Mouse (Mus musculus) liver, adult 2 months (tissue): ENCODE results near the gene Ninl. TPM values are rescaled to one million over a fixed set of nuclear protein-coding genes. Genes with fewer than 3 reads are reported as not detected.

Source experiments
- DNase-seq: peaks from one replicate; pipeline ENCODE4 v3.0.0-alpha.2; 2011; ENCODE audit warnings: low read depth, low spot score; ENCODE audit errors: extremely low read depth
- H3K27ac ChIP-seq: fragments of 200-500 bp; replicated peaks from 2 replicates; pipeline ENCODE4 v1.5.1; 2012; ENCODE audit warnings: low read depth, mild to moderate bottlenecking, control low read depth, inconsistent platforms, low read length; ENCODE audit not compliant: insufficient read depth
- H3K27me3 ChIP-seq: fragments of 200-500 bp; 2 replicates; pipeline ENCODE4 v1.6.1; 2012; ENCODE audit warnings: mild to moderate bottlenecking, moderate library complexity, low read length, inconsistent platforms; ENCODE audit not compliant: control insufficient read depth, insufficient read depth
- H3K36me3 ChIP-seq: fragments of 200-500 bp; 2 replicates; pipeline ENCODE4 v1.6.1; 2012; ENCODE audit warnings: low read length, inconsistent platforms; ENCODE audit not compliant: control insufficient read depth, insufficient read depth
- H3K4me1 ChIP-seq: fragments of 200-500 bp; 2 replicates; pipeline ENCODE4 v1.6.1; 2011; ENCODE audit warnings: low read length; ENCODE audit not compliant: control insufficient read depth, insufficient read depth
- H3K4me3 ChIP-seq: fragments of 200-500 bp; 2 replicates; pipeline ENCODE4 v1.5.1; 2011; ENCODE audit warnings: low read depth, mild to moderate bottlenecking, control low read depth, low read length, moderate library complexity; ENCODE audit not compliant: insufficient read depth
- H3K79me2 ChIP-seq: fragments of 200-500 bp; 2 replicates; pipeline ENCODE4 v1.6.1; 2012; ENCODE audit warnings: inconsistent platforms, mild to moderate bottlenecking, low read length, moderate library complexity; ENCODE audit not compliant: control insufficient read depth, insufficient read depth
- H3K9ac ChIP-seq: fragments of 200-500 bp; 2 replicates; pipeline ENCODE4 v1.6.1; 2012; ENCODE audit warnings: low read depth, mild to moderate bottlenecking, control low read depth, inconsistent platforms, low read length
- CTCF ChIP-seq: fragments of 200-500 bp; IDR thresholded peaks from 2 replicates; pipeline ENCODE4 v1.5.1; 2011; ENCODE audit warnings: low read depth, low read length, control low read depth
- POLR2A ChIP-seq: fragments of 200-500 bp; IDR thresholded peaks from 2 replicates; pipeline ENCODE4 v1.6.1; 2011; ENCODE audit warnings: low read length, control low read depth; ENCODE audit not compliant: insufficient read depth; ENCODE audit errors: extremely low read depth
- WGBS: fragments of 180-500 bp; shearing (Covaris S2); methylation state at CpG from one replicate; pipeline ENCODE4 v1.1.7; 2018; 5-methylcytosine and 5-hydroxymethylcytosine counted together
- polyA plus RNA-seq: library from polyadenylated mRNA; depleted of rRNA; stranded (reverse); fragments of >200 nt; gene quantifications from 2 replicates; pipeline ENCODE4 v1.2.3, GENCODE M21; 2012
- total RNA-seq: library from RNA; depleted of rRNA; stranded (reverse); fragments of >200 nt; gene quantifications from 2 replicates; pipeline ENCODE4 v1.2.3, GENCODE M21; 2014

The Ninl gene
- total and polyA plus RNA-seq, 2 experiments, result 0.29 to 0.37 TPM

- Histone ChIP-seq H3K4me3 (no peak overlapping the region), H3K79me2 (no peaks in the 10 kb centered on the region), H3K9ac (no peak overlapping the region), H3K27ac (no peak overlapping the region), H3K36me3 (no peaks in the 10 kb centered on the region), H3K27me3 (no peaks in the 10 kb centered on the region), H3K4me1 (no peaks in the 10 kb centered on the region)
- DNase-seq, result no peak
- TF ChIP-seq CTCF (no peak), POLR2A (no peak)
- 93% methylated on average over 7 of the region's 7 CpGs for WGBS
Measured at GRCm38 (mm10) chr2:150971856-150972255, 67.3 kb downstream of the Ninl start.

GRCm38 (mm10) chr2:150969231-150969630, 70.0 kb downstream of the Ninl start:
- TF ChIP-seq POLR2A (no peak), CTCF (no peak)

GRCm38 (mm10) chr2:150967491-150967890, 71.7 kb downstream of the Ninl start:
- DNase-seq, result no peak
- H3K4me3 ChIP-seq, result no peak overlapping the region
- 86% methylated on average over 2 of the region's 2 CpGs for WGBS
- H3K36me3 ChIP-seq, result no peaks in the 10 kb centered on the region
- H3K27me3 ChIP-seq, result no peaks in the 10 kb centered on the region
- H3K27ac ChIP-seq, result no peak overlapping the region
- no peaks in the 10 kb centered on the region for H3K4me1 ChIP-seq
- TF ChIP-seq POLR2A, result no peak
- no peak for TF ChIP-seq CTCF
- no peak overlapping the region for H3K9ac ChIP-seq
- no peaks in the 10 kb centered on the region for H3K79me2 ChIP-seq

More at GRCm38 (mm10) chr2:150969231-150969630, 70.0 kb downstream of the Ninl start:
- H3K36me3 ChIP-seq, result no peaks in the 10 kb centered on the region
- no peaks in the 10 kb centered on the region for H3K27me3 ChIP-seq
- no peak overlapping the region for H3K9ac ChIP-seq
- no peak overlapping the region for H3K27ac ChIP-seq
- WGBS, result 92% methylated on average over 2 of the region's 2 CpGs
- no peak for DNase-seq
- H3K4me3 ChIP-seq, result no peak overlapping the region
- no peaks in the 10 kb centered on the region for H3K4me1 ChIP-seq
- no peaks in the 10 kb centered on the region for H3K79me2 ChIP-seq

GRCm38 (mm10) chr2:150965951-150966350, 73.2 kb downstream of the Ninl start:
- TF ChIP-seq CTCF (no peak), POLR2A (no peak)
- Histone ChIP-seq H3K4me3 (no peak overlapping the region), H3K9ac (no peak overlapping the region), H3K79me2 (no peaks in the 10 kb centered on the region), H3K36me3 (no peaks in the 10 kb centered on the region), H3K4me1 (no peaks in the 10 kb centered on the region), H3K27me3 (no peaks in the 10 kb centered on the region), H3K27ac (no peak overlapping the region)
- WGBS, result 91% methylated on average over 10 of the region's 10 CpGs
- no peak for DNase-seq

- no peak for DNase-seq
- Histone ChIP-seq H3K36me3 (no peaks in the 10 kb centered on the region), H3K27me3 (no peaks in the 10 kb centered on the region), H3K27ac (no peak overlapping the region), H3K79me2 (no peaks in the 10 kb centered on the region), H3K4me1 (no peaks in the 10 kb centered on the region), H3K9ac (no peak overlapping the region), H3K4me3 (no peak overlapping the region)
- WGBS, result 92% methylated on average over 3 of the region's 3 CpGs
- TF ChIP-seq CTCF (no peak), POLR2A (no peak)
Measured at GRCm38 (mm10) chr2:150964641-150965040, 74.5 kb downstream of the Ninl start.

- no peak for DNase-seq
- H3K36me3 ChIP-seq, result no peaks in the 10 kb centered on the region
- no peak overlapping the region for H3K9ac ChIP-seq
- TF ChIP-seq POLR2A, result no peak
- TF ChIP-seq CTCF, result no peak
- H3K27ac ChIP-seq, result no peak overlapping the region
- H3K79me2 ChIP-seq, result no peaks in the 10 kb centered on the region
- H3K4me3 ChIP-seq, result no peak overlapping the region
- 86% methylated on average over 3 of the region's 3 CpGs for WGBS
- H3K27me3 ChIP-seq, result no peaks in the 10 kb centered on the region
- no peaks in the 10 kb centered on the region for H3K4me1 ChIP-seq
Measured at GRCm38 (mm10) chr2:150963246-150963645, 75.9 kb downstream of the Ninl start.
